Mouse (Mus musculus) kidney, postnatal 10 days (tissue): Measurements from ENCODE around the gene Itgb1bp1.
A peak's percentile ranks its signal among the peaks of the same experiment; 100 is the strongest.

ENCODE experiments used
- DNase-seq: peaks from one replicate; pipeline ENCODE4 v3.0.0; 2021; ENCODE audit warnings: mixed read lengths

Itgb1bp1 gene

GRCm38 (mm10) chr12:21234560-21234959 lies 51.5 kb downstream of the Itgb1bp1 start:
- no peak for DNase-seq

- no peak for DNase-seq
These were observed 52.4 kb downstream of the Itgb1bp1 start for GRCm38 (mm10) chr12:21233727-21234126.

- DNase-seq, result no peak
These were observed 56.8 kb downstream of the Itgb1bp1 start for GRCm38 (mm10) chr12:21229076-21229918.

GRCm38 (mm10) chr12:21228650-21229049 lies 57.4 kb downstream of the Itgb1bp1 start:
- DNase-seq, result no peak

GRCm38 (mm10) chr12:21227076-21227980 lies 58.8 kb downstream of the Itgb1bp1 start:
- DNase-seq, result peak; percentile 84

GRCm38 (mm10) chr12:21226316-21226715 lies 59.8 kb downstream of the Itgb1bp1 start:
- DNase-seq, result no peak

- DNase-seq, result no peak
These were observed 60.7 kb downstream of the Itgb1bp1 start for GRCm38 (mm10) chr12:21225358-21225757.

GRCm38 (mm10) chr12:21223923-21224322 lies 62.2 kb downstream of the Itgb1bp1 start:
- no peak for DNase-seq

GRCm38 (mm10) chr12:21220596-21220995 lies 65.5 kb downstream of the Itgb1bp1 start:
- no peak for DNase-seq

GRCm38 (mm10) chr12:21217776-21218444 lies 68.2 kb downstream of the Itgb1bp1 start:
- no peak for DNase-seq

GRCm38 (mm10) chr12:21214551-21215165 lies 71.4 kb downstream of the Itgb1bp1 start:
- DNase-seq, result no peak

- DNase-seq, result no peak
These were observed 73.2 kb downstream of the Itgb1bp1 start for GRCm38 (mm10) chr12:21212876-21213275.

GRCm38 (mm10) chr12:21209273-21209672 lies 76.8 kb downstream of the Itgb1bp1 start:
- no peak for DNase-seq

GRCm38 (mm10) chr12:21208172-21208795 lies 77.8 kb downstream of the Itgb1bp1 start:
- DNase-seq, result no peak

GRCm38 (mm10) chr12:21207422-21207821 lies 78.7 kb downstream of the Itgb1bp1 start:
- no peak for DNase-seq

- no peak for DNase-seq
These were observed 80.3 kb downstream of the Itgb1bp1 start for GRCm38 (mm10) chr12:21205799-21206198.

- DNase-seq, result peak; percentile 77
These were observed 81.3 kb downstream of the Itgb1bp1 start for GRCm38 (mm10) chr12:21204701-21205312.

GRCm38 (mm10) chr12:21201485-21202269 lies 84.4 kb downstream of the Itgb1bp1 start:
- DNase-seq, result no peak

GRCm38 (mm10) chr12:21200613-21201012 lies 85.5 kb downstream of the Itgb1bp1 start:
- no peak for DNase-seq

GRCm38 (mm10) chr12:21196420-21196819 lies 89.7 kb downstream of the Itgb1bp1 start:
- DNase-seq, result no peak

GRCm38 (mm10) chr12:21195497-21195896 lies 90.6 kb downstream of the Itgb1bp1 start:
- no peak for DNase-seq
